Mouse (Mus musculus): ENCODE results near the gene Copb1. TPM values are rescaled to one million over a fixed set of nuclear protein-coding genes. Genes with fewer than 3 reads are reported as not detected.
A peak's percentile ranks its signal among the peaks of the same experiment; 100 is the strongest.

The Copb1 gene
- total RNA-seq (2021), result 100 to 1,000 TPM; 134 to 135 TPM
- long read RNA-seq, experiment 1, transcript Copb1-201 (22 exons, 3,346 nt), result major isoform, 105 of 138 reads
- long read RNA-seq, experiment 1, partial matches to known transcripts, result 30 of 138 reads
- long read RNA-seq, experiment 1, other reads (novel, unspliced or antisense), result 3 of 138 reads
- long read RNA-seq, experiment 2, transcript Copb1-201 (22 exons, 3,346 nt), result major isoform, 30 of 36 reads
- long read RNA-seq, experiment 2, partial matches to known transcripts, result 4 of 36 reads
- long read RNA-seq, experiment 2, other reads (novel, unspliced or antisense), result 2 of 36 reads

DNA sequence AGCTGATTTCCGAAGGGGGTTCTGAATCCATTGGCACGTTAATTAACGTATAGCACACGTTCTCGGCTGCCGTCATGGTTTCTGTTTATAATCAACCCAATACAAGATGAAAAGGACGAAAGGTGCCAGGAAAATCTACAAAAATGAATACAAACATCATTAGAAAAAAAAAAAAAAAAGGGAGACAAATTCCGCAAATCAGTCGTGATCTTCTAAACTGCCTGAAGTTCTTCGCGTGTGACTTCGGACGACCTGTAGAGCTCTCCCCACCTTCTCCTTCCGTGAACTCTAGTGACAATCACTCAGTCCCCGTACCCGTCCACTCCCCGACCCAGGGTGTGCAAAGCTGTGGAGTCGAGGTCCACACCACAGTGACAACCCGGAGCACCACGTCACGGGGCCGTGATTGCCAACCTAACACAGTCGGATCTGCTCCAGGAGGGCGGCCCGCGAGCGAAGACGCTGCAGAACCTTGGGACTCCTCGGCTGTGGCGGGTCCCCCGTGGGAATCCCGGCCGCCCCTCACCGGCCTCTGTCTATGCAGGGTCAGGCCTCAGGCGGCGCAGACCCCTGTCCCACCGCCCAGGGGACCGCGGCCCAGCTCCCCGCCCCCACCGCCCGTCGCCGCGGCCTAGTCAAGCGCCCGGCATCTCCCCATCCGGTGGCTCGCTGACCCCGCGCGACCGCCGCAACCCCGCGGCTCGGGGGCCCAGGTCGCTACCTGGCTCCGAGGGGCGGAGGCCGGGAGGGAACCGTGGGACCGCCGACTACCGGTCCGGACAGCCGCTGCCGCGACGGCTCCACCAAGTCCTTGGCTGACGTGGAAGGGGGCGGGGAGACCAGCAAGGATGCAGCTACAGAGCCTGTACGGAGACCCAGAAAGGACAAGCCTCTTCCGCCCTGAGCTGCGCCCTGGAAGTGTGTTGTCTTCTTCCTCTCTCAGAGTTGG is at the start of gene Copb1:
Copb1 (minus strand) TSS at position 827 of the 949 bp plus-strand sequence.
- DNase-seq, result peak; percentile 95 to 98

DNA sequence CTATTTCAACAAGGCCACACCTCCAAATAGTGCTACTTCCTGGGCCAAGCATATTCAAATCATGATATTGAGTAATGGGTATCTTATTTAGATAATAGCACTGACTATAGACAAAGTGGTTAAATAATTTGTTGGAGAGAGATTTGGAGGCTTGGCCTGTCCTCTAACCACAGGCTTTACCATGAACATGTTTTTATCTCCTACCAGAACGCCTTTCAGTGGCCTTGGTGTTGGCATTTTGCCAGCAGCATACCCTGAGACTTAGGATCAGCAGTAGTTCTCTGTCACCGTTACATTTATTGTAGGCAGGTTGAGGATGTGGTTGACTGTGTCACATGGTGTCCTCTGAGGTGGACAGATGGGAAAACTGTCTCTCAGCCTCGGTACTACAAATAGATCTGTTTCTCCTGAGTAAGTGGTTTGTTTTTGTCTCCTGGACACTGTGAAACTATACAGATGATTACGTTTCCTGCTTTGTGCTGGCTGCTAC is 46.8 kb upstream of the Copb1 start:
- no peak for DNase-seq

DNA sequence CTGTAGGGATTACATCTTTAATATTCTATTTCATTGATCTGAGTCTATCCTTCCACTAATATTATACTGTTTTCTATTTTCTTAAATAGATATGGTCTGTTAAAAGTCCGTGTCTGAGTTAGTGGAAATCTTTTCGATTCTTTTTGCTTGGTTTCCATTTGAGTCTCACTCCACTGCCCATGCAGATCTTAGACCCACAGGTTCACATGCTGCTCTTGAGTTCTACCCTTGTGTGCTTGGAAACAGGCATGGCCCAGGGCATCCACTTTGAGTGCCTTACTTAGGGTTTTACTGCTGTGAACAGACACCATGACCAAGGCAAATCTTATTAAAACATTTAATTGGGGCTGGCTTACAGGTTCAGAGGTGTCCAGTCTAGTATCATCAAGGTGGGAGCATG is 46.3 kb upstream of the Copb1 start:
- no peak for DNase-seq

DNA sequence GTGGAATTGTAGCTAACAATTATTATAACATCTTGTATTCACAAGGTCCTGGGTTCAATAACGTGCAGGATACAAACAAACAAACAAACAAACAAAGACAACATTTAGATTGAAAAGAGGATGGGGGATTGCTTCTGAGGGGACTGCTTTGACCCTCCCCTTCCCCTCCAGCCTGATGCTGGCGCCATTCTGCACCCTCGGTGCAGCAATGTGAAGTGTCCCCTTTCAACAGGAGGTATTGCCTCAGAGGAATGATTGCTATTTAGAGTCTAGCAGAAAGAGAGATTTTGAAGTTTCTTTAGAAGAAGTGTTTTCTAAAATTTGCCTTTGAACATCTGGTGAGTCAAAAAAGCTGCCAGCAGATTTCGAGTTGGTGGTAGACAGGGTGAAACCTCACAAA is 44.7 kb upstream of the Copb1 start:
- DNase-seq, result no peak

DNA sequence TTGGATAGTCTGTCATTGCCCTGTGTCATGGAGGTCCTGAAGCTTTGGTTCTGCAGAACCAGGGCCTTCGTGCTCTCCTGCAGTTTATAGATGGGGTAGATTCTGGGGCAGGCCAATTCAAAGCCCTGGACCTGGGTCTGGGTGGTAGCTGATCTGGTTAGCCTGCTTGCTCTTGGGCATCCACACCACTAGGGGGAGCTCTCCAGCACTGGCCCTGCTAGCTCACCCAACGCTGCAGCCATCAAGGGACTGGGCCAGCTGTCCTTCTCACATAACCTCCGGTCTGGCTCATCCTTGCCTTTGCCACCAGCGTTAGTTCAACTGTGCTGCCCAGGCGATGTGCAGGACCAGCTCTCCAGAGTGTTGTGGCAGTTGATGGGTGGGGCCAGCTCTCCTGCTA is 40.2 kb upstream of the Copb1 start:
- DNase-seq, result no peak

DNA sequence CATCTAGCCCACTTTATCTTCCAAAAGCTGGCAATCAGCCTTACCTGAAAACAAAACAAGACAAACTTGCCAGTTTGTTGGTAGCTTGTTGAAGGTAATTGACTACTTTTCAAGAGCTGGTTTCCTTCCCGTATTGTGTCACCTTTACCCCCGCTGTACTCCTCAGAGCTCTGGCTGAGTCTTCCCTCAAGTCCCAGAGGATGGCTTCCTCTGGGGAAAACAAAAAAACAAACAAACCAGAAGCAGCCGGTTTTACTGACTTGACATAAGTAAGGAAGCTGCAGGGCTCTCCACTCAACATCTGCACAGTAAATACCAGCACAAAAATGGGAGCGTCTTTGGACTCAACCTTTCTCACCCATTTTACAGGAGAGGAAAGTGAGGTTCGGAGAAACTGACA is 39.4 kb upstream of the Copb1 start:
- DNase-seq, result no peak

DNA sequence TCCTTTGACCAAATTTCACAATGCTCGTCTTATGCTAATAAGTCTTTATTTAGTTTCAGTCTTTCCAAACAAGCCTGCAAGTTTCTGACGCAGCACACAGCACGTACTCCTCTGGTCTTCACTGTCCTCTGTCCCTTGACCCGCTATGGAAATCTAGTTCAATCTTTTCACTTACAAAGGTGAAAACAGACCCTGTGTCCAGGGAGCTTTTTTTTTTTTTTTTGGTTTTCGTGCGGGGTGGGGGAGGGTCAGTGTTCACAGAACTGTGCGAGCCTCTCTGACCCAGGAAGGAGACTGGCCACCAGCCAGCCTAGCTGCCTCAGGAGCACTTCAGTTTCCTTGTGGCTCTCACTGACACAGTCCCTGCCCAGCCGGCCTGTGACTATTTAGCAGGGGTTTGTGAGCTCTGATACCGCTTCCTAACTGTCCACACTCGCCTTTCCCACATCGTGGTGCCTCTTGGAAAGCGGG is 38.0 kb upstream of the Copb1 start:
- DNase-seq, result peak; percentile 84 to 89

DNA sequence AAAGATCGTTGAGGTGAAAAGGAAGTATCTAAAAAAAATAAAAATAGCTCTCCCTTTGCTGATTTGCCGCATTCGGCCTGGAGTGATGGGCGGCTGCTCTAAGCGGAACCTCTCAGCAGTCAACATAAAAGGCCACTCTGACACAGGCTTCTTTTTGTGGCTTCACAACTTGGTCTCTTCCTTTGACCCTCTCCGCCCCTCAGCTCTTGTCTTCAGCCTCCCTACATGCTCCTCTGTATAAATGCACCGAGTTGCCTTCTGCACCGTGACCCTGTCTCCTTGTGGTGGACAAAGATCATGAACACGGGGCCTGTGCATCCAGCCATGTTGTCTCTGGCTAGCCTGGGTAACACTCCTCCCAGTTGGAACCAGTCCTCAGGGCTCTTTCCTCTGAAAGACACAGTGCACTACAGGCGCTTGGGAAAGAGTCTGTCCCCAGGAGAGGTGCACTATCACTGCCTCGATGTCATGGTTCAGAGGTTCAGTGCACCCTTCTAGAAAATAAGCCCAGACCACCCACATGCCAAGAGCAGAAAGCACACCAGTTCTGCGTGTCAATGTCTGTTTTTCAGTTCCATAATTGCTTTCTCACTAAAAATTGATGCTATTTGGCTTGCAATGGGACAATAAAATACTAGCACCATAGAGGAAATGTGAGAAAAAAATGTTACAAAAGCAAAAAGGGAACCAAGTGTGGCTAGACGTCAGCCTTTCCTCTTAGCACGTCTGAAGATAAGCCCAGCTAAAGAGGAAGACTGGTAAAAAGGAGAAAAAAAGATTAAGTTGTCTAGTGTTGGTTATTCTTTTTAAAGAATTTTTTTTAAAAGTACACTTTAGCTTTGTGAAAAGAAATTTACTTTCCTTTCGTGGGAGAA is 37.2 kb upstream of the Copb1 start:
- peak in 1 of 2 experiments; percentile 36 for DNase-seq

DNA sequence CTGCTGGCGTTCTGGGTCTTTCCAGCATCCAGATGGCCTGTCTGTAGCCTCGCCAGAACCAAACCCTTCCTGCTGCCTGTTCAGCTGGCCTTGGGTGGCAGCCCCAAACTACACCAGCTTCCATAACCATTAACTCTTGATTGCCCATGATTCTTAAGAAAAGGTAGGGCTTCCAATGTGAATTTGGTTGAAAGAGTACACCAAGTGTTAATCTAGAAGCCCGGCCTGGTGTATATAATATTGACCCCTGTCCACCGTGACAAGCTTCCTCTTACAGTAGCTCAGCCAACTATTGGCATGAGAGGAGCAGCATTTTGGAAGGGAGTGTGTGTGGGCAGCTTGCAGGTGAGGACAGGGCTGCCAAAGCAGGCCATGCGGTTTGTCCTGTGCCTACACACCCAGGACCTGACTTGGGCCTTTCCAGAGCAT is 35.6 kb upstream of the Copb1 start:
- no peak for DNase-seq

DNA sequence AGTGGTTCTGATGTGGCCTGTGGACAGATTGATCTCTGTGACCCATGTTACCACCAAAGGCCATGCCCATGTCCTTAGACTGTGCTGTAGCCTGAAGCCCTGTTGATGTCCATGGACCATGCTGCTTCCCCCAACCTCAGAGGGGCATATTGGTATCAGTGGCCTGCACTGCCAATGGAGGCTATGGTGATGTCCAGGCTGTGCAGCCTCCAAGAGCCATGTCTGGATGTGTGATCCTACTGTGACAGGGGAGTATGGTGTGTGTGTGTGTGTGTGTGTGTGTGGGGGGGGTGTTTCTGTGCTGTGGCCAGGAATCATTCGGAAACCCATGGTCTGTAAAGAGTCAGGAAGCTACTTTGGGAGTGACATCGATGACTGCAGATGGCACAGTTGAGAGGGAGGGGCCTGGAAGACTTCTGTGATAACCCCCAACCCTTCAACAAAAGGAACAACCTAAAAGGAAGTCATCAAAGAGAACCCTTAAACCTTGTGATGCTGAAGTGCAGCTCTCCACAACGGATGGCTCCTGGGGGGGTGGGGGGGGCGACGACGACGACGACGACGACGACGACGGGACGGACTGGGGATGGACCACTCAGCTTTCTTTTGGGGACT is 29.9 kb upstream of the Copb1 start:
- DNase-seq, result no peak

DNA sequence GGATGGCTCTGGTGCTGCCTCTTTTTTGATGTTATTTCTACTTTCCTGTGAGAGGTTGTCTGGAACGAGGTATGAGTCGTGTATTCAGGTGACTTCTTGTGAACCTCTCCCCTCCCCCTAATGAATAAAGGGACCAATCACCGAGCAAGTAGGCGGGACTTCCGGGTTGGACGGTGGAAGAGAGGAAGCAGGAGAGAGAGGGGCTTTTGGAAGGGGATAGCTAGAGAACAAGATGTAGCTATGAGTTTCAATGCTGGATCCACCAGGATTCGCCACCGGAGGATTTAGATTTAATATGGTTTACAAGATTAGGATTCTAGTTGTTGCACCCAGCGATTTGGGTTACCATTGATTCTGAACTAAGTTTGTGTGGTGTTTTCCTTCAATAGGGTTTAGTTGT is 28.5 kb upstream of the Copb1 start:
- DNase-seq, result no peak

DNA sequence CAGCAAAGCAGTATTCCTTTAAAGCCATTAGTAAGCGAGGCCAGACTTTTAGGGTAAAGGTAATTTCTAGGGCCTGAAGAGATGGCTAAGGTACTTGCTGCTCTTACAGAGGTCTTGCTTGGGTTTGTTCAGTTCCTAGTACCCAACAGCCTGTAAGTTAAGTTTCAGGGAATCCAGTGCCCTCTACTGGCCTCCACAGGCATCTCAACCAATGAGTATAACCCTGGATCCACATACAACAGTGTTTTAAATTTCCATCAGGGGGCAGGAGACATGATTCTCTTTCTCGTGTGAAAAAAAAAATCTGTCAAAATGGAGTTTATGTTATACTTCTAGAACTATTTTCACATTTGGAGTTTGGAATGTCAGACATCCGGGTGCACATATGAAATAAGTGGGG is 27.2 kb upstream of the Copb1 start:
- peak in 1 of 2 experiments; percentile 54 for DNase-seq

DNA sequence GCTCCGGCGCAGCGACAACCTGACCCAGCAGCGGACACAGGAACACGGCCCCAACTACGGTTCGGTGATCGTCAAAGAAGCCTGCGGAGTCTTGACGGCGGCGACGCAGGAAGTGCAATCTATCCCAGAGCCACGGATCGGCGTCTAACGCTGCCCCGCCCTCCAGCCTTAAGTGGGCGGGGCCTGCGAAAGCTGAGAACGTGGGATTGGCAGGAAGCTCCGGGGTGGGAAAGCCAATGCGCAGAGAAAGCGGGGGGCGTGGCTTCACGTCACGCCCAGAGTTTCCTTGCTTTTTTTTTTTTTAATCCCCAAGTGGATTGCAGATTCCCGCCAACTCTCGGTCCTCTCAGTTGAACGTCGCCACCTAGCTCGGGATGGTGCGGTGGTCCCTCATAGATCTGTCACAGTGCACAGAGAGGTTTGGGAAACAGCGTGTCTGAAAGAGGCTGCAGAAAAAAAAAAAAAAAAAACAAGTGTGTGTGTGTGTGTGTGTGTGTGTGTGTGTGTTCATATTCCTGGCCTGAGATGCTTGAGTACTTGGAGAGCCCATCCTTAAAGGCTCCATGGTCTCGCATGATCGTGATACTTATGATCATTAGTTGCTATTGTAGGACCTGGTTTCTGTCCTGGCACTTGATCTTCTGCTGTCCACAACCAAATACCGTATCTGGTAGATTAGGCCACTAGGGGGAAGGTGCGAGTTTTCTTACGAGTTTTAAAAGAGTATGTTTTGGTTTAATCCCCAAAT is 21.7 kb upstream of the Copb1 start, which contains the start of gene Psma1:
Psma1 (minus strand) TSS at position 114 of the 748 bp plus-strand sequence.
- DNase-seq, result peak; percentile 96

DNA sequence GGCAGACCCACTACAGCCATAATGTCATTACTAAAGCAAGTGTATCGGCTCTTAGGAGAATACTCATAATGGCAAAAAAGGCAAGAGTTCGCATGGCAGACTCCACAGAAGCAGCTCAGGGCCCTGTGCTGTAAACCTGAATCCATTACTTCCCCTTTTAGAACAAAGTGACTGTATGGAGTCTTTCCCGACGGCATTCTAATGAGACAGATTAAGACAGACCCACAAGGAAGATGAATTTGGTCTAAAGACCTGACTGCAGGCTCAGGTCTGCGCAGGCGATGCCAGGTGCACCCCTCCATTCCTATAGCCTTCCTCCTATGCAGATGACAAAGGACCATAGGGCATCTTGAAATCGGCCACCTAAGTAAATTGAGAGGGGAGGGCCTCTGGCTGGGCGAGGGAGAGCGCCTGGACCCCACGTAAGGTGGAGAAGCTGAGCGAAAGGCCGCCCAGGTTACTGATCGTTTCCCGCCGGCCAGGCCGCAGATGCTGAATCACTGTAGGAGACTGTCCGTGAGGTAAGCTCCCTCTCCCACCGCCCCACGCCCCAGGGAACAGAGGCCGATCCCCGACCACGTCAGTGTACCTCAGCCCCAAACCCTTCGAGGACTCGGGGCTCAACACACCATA is 21.0 kb upstream of the Copb1 start:
- no peak for DNase-seq

DNA sequence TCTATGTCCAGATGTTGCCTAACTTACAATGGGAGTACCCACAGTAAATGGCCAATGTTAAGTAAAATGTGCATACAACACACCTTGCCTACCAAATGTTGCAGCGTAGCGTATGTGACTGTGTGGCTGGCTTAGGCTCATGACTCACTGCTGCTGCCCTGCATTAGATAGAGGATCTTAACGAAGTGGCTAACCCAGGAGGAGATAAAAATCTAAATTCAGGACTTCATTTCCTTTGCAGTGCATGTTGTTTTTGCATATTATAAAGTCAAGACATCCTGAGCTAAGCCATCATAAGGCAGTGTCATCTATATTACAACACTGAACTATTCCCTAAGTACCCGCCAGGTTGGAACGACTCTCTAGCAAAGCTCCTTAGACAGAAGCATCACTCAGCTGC is 13.9 kb upstream of the Copb1 start:
- DNase-seq, result no peak

DNA sequence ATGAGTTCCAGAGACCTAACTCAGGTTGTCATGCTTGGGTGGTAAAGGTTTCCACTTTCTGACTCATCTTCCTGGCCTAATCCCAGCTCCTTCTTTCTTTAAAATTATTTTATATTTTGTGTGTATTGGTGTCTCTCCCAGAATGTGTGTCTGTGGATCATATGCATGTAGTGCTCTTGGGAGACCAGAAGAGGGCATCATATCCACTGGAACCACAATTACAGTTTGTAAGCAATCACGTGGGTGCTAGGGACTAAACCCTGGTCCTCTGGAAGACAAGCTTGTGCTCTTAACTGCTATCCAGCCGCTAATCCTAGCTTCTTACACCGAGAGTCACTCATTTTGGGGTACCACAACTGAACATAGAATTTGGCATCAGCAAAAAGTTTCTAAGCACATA is 2.8 kb downstream of the Copb1 start:
- DNase-seq, result no peak

DNA sequence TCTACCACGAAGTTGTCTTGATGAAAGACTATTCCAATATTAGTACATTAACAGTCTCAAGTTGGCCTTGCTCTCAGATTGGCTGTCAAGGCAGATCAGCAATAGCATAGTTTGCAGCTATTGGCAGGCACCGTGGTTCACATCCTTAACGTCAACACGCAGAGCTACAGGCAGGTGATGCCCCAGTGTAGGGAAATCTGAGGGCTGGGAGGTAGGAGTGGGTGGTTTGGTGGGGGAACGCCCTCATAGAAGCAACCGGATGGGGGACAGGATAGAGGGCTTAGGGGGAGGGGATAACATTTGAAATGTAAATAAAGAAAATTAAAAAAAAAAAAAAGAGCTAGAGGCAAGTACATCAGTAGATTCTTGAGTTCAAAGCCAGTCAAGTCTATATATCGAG is 20.5 kb downstream of the Copb1 start:
- DNase-seq, result no peak

DNA sequence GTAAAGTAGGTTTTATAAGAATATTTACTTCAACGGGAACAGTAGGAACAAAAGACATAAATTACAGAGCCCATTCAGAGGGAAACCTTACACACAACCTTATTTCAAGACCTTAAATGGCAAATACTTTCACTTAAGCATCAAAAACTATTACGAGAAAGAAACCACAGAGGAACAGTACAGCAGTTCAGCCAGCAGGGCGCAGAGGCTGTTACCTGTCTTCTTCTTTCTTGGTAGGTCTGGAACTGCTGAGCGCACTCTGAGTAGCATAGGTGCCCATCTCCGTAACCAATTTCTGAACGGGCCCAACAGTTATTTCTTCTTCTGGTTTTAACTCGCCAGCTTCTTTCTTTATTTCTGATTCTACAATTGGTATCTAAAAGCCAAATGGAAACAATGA is 21.5 kb downstream of the Copb1 start:
- DNase-seq, result no peak

DNA sequence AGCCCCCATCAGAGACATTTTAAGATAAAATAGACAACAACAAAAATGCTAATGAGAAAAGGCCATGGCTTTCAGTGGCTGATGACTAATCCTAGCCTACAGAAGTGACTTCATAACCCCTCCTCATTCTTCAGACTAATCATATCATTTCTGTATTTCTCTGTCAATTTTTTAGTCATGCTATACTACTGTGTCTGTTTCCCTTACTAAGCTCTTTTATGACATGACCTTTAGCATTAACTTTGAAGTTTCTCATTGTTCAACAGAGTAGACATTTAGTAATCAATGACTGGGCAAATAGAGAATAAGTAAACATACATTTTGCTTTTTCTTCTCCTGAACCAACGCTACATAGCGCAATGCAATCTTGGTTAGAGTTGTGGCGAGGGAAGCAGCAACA is 22.7 kb downstream of the Copb1 start:
- no peak for DNase-seq

DNA sequence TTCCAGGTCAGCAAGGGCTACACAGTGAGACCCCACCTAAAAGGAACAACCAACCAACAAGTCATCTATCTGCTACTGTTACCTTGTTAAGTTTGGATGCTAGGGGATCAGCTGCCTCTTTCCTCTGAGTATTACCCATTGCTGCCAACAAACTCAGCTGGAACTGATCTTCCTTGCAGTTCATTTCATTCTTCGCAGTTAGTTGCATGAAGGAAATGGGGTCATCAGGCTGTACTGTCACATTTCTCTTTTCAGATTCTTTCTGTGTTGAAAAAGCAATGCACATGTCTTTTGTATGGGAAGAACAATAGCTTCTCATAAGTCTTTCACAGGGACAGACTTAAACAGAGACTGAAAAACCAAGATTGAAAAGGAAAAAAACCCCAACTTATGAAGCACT is 28.0 kb downstream of the Copb1 start:
- DNase-seq, result no peak
